Mouse (Mus musculus): ENCODE results near the gene Baz2a. TPM values are rescaled to one million over a fixed set of nuclear protein-coding genes. Genes with fewer than 3 reads are reported as not detected.
A peak's percentile ranks its signal among the peaks of the same experiment; 100 is the strongest.

Gene Baz2a
- polyA plus RNA-seq, 1 experiment: 100 TPM

GRCm38 (mm10) chr10:128096313-128096692 is 4.9 kb downstream of the Baz2a start:
- H3K4me1 ChIP-seq (ENCODE audit: control insufficient read depth, insufficient read depth, low read length): peaks cover 14% of the 10 kb centered on the region
- peak overlapping the region; percentile 91 for H3K4me3 ChIP-seq (ENCODE audit: control insufficient read depth, low read depth, low read length)
- H3K27me3 ChIP-seq (ENCODE audit: control insufficient read depth, insufficient read depth, low read length): no peaks in the 10 kb centered on the region
- H3K27ac ChIP-seq (ENCODE audit: control insufficient read depth, insufficient read depth, low read depth, low read length): peak overlapping the region; percentile 61
- no peaks in the 10 kb centered on the region; the same call in 1 of the 2 replicates for H3K36me3 ChIP-seq (ENCODE audit: control insufficient read depth, insufficient read depth, low read length)
- TF ChIP-seq CTCF (IDR thresholded peaks at IDR 0.05; ENCODE audit: control insufficient read depth, insufficient read depth, insufficient replicate concordance, low read depth, low read length): no peak

GRCm38 (mm10) chr10:128096693-128097586 is 5.6 kb downstream of the Baz2a start:
- Histone ChIP-seq H3K27ac (ENCODE audit: control insufficient read depth, insufficient read depth, low read depth, low read length) (peak overlapping the region; percentile 79), H3K27me3 (ENCODE audit: control insufficient read depth, insufficient read depth, low read length) (no peaks in the 10 kb centered on the region), H3K36me3 (ENCODE audit: control insufficient read depth, insufficient read depth, low read length) (no peaks in the 10 kb centered on the region; the same call in 1 of the 2 replicates), H3K4me3 (ENCODE audit: control insufficient read depth, low read depth, low read length) (peak overlapping the region; percentile 91), H3K4me1 (ENCODE audit: control insufficient read depth, insufficient read depth, low read length) (peaks cover 12% of the 10 kb centered on the region)
- TF ChIP-seq CTCF (IDR thresholded peaks at IDR 0.05; ENCODE audit: control insufficient read depth, insufficient read depth, insufficient replicate concordance, low read depth, low read length) (no peak), POLR2A (IDR thresholded peaks at IDR 0.05; ENCODE audit: control insufficient read depth, low read depth, low read length) (no peak)

DNA sequence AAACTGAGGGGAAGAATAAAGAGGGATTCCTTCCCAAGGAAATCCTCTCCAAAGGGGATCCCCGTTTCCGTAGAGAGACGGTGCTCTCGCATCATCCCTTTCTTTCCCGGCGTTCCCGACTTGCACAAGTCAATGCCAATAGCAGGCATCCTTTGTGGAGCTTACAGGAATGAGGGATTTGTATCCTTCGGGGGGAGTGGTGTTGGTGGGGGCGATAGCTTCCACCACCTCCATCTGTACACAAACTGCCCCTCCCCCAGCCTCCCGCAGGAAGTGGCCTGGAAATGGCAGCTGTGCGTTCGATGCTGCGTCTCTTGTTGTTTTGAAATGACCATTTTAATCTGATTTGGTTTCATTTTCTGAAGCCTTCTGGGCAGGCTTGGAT is 6.2 kb downstream of the Baz2a start:
- no peak for TF ChIP-seq POLR2A (IDR thresholded peaks at IDR 0.05; ENCODE audit: control insufficient read depth, low read depth, low read length)
- TF ChIP-seq CTCF (IDR thresholded peaks at IDR 0.05; ENCODE audit: control insufficient read depth, insufficient read depth, insufficient replicate concordance, low read depth, low read length): no peak
- Histone ChIP-seq H3K27ac (ENCODE audit: control insufficient read depth, insufficient read depth, low read depth, low read length) (peak overlapping the region; percentile 79), H3K27me3 (ENCODE audit: control insufficient read depth, insufficient read depth, low read length) (no peaks in the 10 kb centered on the region), H3K36me3 (ENCODE audit: control insufficient read depth, insufficient read depth, low read length) (no peaks in the 10 kb centered on the region; the same call in 1 of the 2 replicates), H3K4me3 (ENCODE audit: control insufficient read depth, low read depth, low read length) (peak overlapping the region; percentile 91), H3K4me1 (ENCODE audit: control insufficient read depth, insufficient read depth, low read length) (peaks cover 12% of the 10 kb centered on the region)

- H3K36me3 ChIP-seq (ENCODE audit: control insufficient read depth, insufficient read depth, low read length): peaks cover 9% of the 10 kb centered on the region
- no peak overlapping the region for H3K27ac ChIP-seq (ENCODE audit: control insufficient read depth, insufficient read depth, low read depth, low read length)
- H3K4me1 ChIP-seq (ENCODE audit: control insufficient read depth, insufficient read depth, low read length): no peaks in the 10 kb centered on the region; the same call in 1 of the 2 replicates
- TF ChIP-seq POLR2A (IDR thresholded peaks at IDR 0.05; ENCODE audit: control insufficient read depth, low read depth, low read length) (no peak), CTCF (IDR thresholded peaks at IDR 0.05; ENCODE audit: control insufficient read depth, insufficient read depth, insufficient replicate concordance, low read depth, low read length) (no peak)
- H3K4me3 ChIP-seq (ENCODE audit: control insufficient read depth, low read depth, low read length): no peak overlapping the region
- no peaks in the 10 kb centered on the region for H3K27me3 ChIP-seq (ENCODE audit: control insufficient read depth, insufficient read depth, low read length)
Observed at GRCm38 (mm10) chr10:128110103-128110761, 18.9 kb downstream of the Baz2a start.

DNA sequence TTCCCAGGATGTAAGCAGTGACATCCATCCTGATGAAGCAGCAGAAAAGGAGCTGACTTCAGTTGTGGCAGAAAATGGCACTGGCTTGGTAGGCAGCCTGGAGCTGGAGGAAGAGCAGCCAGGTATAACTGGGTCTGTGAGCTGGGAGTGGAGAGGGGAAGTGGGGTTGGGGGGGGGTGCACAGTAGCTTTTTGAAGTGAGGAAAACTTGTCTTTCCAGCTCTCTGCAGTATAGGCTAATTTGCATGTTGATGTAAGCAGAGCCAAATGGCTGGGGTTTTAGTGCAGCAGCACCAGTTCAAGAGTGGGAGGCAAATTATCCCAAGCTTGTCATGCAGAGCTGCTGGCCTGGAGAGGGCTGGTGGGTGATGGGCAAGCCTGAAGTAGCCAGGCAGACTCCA is 19.9 kb downstream of the Baz2a start:
- Histone ChIP-seq H3K27me3 (ENCODE audit: control insufficient read depth, insufficient read depth, low read length) (no peaks in the 10 kb centered on the region), H3K4me1 (ENCODE audit: control insufficient read depth, insufficient read depth, low read length) (no peaks in the 10 kb centered on the region; the same call in 1 of the 2 replicates), H3K27ac (ENCODE audit: control insufficient read depth, insufficient read depth, low read depth, low read length) (no peak overlapping the region), H3K36me3 (ENCODE audit: control insufficient read depth, insufficient read depth, low read length) (peaks cover 9% of the 10 kb centered on the region), H3K4me3 (ENCODE audit: control insufficient read depth, low read depth, low read length) (no peak overlapping the region)
- TF ChIP-seq CTCF (IDR thresholded peaks at IDR 0.05; ENCODE audit: control insufficient read depth, insufficient read depth, insufficient replicate concordance, low read depth, low read length) (no peak), POLR2A (IDR thresholded peaks at IDR 0.05; ENCODE audit: control insufficient read depth, low read depth, low read length) (no peak)

- Histone ChIP-seq H3K27me3 (ENCODE audit: control insufficient read depth, insufficient read depth, low read length) (no peaks in the 10 kb centered on the region), H3K27ac (ENCODE audit: control insufficient read depth, insufficient read depth, low read depth, low read length) (no peak overlapping the region), H3K4me1 (ENCODE audit: control insufficient read depth, insufficient read depth, low read length) (no peaks in the 10 kb centered on the region; the same call in 1 of the 2 replicates), H3K36me3 (ENCODE audit: control insufficient read depth, insufficient read depth, low read length) (peaks cover 15% of the 10 kb centered on the region), H3K4me3 (ENCODE audit: control insufficient read depth, low read depth, low read length) (no peak overlapping the region)
- no peak for TF ChIP-seq POLR2A (IDR thresholded peaks at IDR 0.05; ENCODE audit: control insufficient read depth, low read depth, low read length)
- TF ChIP-seq CTCF (IDR thresholded peaks at IDR 0.05; ENCODE audit: control insufficient read depth, insufficient read depth, insufficient replicate concordance, low read depth, low read length): no peak
Observed at GRCm38 (mm10) chr10:128123833-128124232, 32.5 kb downstream of the Baz2a start.

- no peak for TF ChIP-seq CTCF (IDR thresholded peaks at IDR 0.05; ENCODE audit: control insufficient read depth, insufficient read depth, insufficient replicate concordance, low read depth, low read length)
- TF ChIP-seq POLR2A (IDR thresholded peaks at IDR 0.05; ENCODE audit: control insufficient read depth, low read depth, low read length): no peak
- H3K4me1 ChIP-seq (ENCODE audit: control insufficient read depth, insufficient read depth, low read length): no peaks in the 10 kb centered on the region; the same call in 1 of the 2 replicates
- H3K4me3 ChIP-seq (ENCODE audit: control insufficient read depth, low read depth, low read length): no peak overlapping the region
- H3K27ac ChIP-seq (ENCODE audit: control insufficient read depth, insufficient read depth, low read depth, low read length): no peak overlapping the region
- peaks cover 15% of the 10 kb centered on the region for H3K36me3 ChIP-seq (ENCODE audit: control insufficient read depth, insufficient read depth, low read length)
- H3K27me3 ChIP-seq (ENCODE audit: control insufficient read depth, insufficient read depth, low read length): no peaks in the 10 kb centered on the region
Observed at GRCm38 (mm10) chr10:128124831-128125230, 33.5 kb downstream of the Baz2a start.
